Mouse (Mus musculus) neural tube, embryonic 12.5 days (tissue): ENCODE results near the gene Nsd2. TPM values are rescaled to one million over a fixed set of nuclear protein-coding genes. Genes with fewer than 3 reads are reported as not detected.

Experiments
- ATAC-seq: fragments of 200-750 bp; cut with Nextera tagmentation; 2 replicates; pipeline ENCODE4 v1.8.0; 2017; ENCODE audit warnings: low read depth, mild to moderate bottlenecking, moderate TSS enrichment, moderate library complexity; ENCODE audit not compliant: low FRiP score
- H3K27ac ChIP-seq: fragments of 300-500 bp; sonication (generic); 2 replicates; pipeline ENCODE4 v1.5.1; 2016
- H3K27me3 ChIP-seq: fragments of 300-500 bp; sonication (generic); replicated peaks from 2 replicates; pipeline ENCODE4 v1.6.1; 2016; ENCODE audit warnings: mild to moderate bottlenecking
- H3K36me3 ChIP-seq: fragments of 300-500 bp; sonication (generic); 2 replicates; pipeline ENCODE4 v1.6.1; 2016; ENCODE audit warnings: mild to moderate bottlenecking
- H3K4me1 ChIP-seq: fragments of 300-500 bp; sonication (generic); 2 replicates; pipeline ENCODE4 v1.6.1; 2016
- H3K4me2 ChIP-seq: fragments of 300-500 bp; sonication (generic); replicated peaks from 2 replicates; pipeline ENCODE4 v1.6.1; 2016; ENCODE audit warnings: mild to moderate bottlenecking
- H3K4me3 ChIP-seq: fragments of 300-500 bp; sonication (generic); 2 replicates; pipeline ENCODE4 v1.5.1; 2016
- H3K9ac ChIP-seq: fragments of 300-500 bp; sonication (generic); 2 replicates; pipeline ENCODE4 v1.6.1; 2016; ENCODE audit warnings: mild to moderate bottlenecking
- H3K9me3 ChIP-seq: fragments of 300-500 bp; sonication (generic); 2 replicates; pipeline ENCODE4 v1.6.1; 2016; ENCODE audit warnings: mild to moderate bottlenecking
- WGBS: fragments of 180-500 bp; shearing (Covaris S2); methylation state at CpG from one replicate; pipeline ENCODE4 v1.1.7; 2016; 5-methylcytosine and 5-hydroxymethylcytosine counted together
- polyA plus RNA-seq: library from polyadenylated mRNA; unstranded; fragments of >200 nt; fragmentation: Nextera tagmentation; extraction: Ambion mirVana; gene quantifications from 2 replicates; pipeline ENCODE4 v1.2.1, GENCODE M21; 2016

The Nsd2 gene
- polyA plus RNA-seq, 1 experiment from 2014 or later = 91.2 TPM

DNA sequence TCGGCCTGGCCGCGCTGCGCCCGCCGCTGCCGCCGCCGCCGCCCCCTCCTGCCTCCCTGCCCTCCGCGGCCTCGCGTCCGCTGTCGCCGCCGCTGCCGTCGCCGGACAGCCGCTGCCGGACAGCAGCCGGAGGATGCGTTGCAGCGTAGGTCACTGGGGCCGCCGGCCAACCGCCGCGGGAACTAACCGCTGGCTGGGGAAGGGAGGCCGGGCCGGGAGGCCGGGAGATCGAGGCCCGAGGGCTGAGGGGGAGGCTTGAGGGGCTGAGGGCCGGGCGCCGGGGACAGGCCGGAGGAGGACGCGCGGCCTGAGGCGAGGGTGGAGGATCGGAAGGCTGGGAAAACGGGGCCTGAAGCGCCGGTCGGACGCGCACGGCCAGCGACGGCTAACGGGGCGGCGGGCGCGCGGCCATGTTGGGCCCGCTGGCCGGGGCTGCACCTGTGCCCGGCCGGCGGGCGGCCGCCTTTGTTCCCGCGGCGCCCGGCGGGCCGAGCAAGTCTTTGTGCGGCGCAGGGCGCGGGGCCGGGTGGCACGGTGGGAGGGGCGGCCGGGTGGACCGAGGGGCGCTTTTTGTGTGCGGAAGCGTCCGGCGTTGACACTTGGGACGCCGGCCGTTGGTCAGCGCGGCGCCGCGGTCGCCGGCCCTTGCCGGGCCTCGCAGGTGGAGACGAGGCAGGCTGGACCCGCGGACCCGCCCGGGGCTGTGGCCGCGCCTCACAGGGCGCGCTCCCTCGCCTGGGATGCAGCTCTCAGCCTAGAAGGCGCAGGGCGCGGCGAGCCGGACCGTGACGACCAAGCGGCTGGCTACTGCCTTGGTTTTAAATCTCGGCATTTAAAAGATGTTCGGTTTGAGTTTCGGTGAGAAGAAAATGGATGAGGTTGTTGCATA, 452 bp downstream of the Nsd2 start:
- Histone ChIP-seq H3K27ac (peak overlapping the region; percentile 99), H3K4me3 (peak overlapping the region; percentile 99), H3K4me1 (peaks cover 56% of the 10 kb centered on the region), H3K4me2 (peak overlapping the region; percentile 75), H3K9ac (peak overlapping the region; percentile 99), H3K27me3 (no peaks in the 10 kb centered on the region), H3K36me3 (0 out of 2 replicates have a peak, but pooled peaks cover 4% of the 10 kb centered on the region), H3K9me3 (no peaks in the 10 kb centered on the region)
- under 1% methylated on average over 114 of the region's 121 CpGs for WGBS
- peak; percentile 55 for ATAC-seq

GRCm38 (mm10) chr5:33821901-33822427, 1.4 kb downstream of the Nsd2 start:
- Histone ChIP-seq H3K27ac (no peak overlapping the region), H3K36me3 (0 out of 2 replicates have a peak, but pooled peaks cover 4% of the 10 kb centered on the region), H3K4me3 (peak overlapping the region; percentile 99), H3K4me2 (peak overlapping the region; percentile 75), H3K4me1 (peaks cover 59% of the 10 kb centered on the region), H3K9ac (peak overlapping the region; percentile 99), H3K27me3 (no peaks in the 10 kb centered on the region), H3K9me3 (no peaks in the 10 kb centered on the region)
- no peak for ATAC-seq
- WGBS = 41% methylated on average over 2 of the region's 2 CpGs

DNA sequence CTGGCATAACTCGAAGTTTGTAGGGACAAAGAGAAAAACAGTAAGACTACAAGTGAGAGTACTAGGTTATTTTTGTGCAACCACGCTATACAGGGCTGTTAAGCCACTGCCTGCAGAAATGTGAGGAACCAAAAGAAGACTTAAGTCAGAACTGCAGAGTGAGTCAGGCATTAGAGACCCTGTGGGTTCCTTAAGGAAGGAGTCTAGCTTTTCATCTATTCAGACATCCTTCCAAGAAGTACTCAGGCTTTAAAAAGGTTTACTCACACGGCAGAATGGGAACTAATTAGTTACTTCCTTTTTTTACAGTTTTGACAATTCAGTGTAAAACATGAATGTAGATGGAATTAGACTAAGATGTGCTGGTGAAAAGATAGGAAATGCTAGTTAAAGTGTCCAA, 1.9 kb downstream of the Nsd2 start:
- H3K9me3 ChIP-seq = no peaks in the 10 kb centered on the region
- H3K4me1 ChIP-seq = peaks cover 59% of the 10 kb centered on the region
- 0 out of 2 replicates have a peak, but pooled peaks cover 4% of the 10 kb centered on the region for H3K36me3 ChIP-seq
- peak overlapping the region; percentile 99 for H3K4me3 ChIP-seq
- peak overlapping the region; percentile 75 for H3K4me2 ChIP-seq
- no peak for ATAC-seq
- H3K27me3 ChIP-seq = no peaks in the 10 kb centered on the region
- WGBS = 35% methylated on average over 3 of the region's 3 CpGs
- H3K27ac ChIP-seq = no peak overlapping the region
- peak overlapping the region; percentile 99 for H3K9ac ChIP-seq

DNA sequence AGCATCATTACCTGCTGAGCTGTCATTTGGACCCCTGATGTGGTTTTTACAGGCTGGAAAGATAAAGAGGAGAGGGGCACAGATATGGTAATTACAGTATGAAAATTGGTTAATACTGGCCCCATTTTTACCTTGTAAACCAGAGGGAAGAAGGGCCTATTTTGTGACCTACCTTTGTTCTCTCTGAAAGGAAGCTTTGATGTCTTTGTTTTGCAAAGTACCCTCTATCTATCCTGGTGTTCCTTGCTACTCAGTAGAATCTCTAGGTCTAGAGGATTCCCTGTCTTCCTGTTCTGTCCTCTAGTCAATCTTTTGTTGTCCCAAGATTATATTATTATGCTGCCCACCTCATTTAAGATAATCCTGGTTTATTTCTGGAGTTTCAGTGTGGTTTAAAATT, 5.5 kb downstream of the Nsd2 start:
- Histone ChIP-seq H3K4me1 (peaks cover 40% of the 10 kb centered on the region), H3K4me2 (no peak overlapping the region; the same call in 1 of the 2 replicates), H3K4me3 (no peak overlapping the region), H3K36me3 (0 out of 2 replicates have a peak, but pooled peaks cover 9% of the 10 kb centered on the region), H3K9ac (no peak overlapping the region), H3K27me3 (no peaks in the 10 kb centered on the region), H3K27ac (no peak overlapping the region), H3K9me3 (no peaks in the 10 kb centered on the region)
- ATAC-seq = no peak

DNA sequence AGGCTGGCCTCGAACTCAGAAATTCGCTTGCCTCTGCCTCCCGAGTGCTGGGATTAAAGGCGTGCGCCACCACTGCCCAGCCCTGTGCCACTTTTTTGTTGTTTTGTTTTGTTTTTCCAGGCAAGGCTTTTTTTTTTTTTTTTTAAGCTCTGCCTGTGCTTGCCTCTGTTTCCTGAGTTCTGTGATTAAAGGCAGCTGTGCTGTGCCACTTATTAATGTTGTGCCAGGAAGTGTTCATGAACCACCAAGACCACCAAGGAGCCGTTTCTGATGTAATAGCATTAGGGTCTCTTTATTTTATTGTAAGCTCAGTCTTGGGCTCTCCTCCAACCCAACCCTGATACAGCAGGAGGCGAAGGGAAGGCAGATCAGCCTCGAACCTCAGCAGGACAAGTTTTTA, 7.6 kb downstream of the Nsd2 start:
- H3K27ac ChIP-seq = no peak overlapping the region
- H3K4me2 ChIP-seq = no peak overlapping the region
- ATAC-seq = no peak
- peaks cover 11% of the 10 kb centered on the region; the same call in 1 of the 2 replicates for H3K36me3 ChIP-seq
- peaks cover 28% of the 10 kb centered on the region for H3K4me1 ChIP-seq
- H3K9me3 ChIP-seq = no peaks in the 10 kb centered on the region
- WGBS = 88% methylated on average over 8 of the region's 8 CpGs
- no peaks in the 10 kb centered on the region for H3K27me3 ChIP-seq
- no peak overlapping the region for H3K4me3 ChIP-seq
- H3K9ac ChIP-seq = no peak overlapping the region

- Histone ChIP-seq H3K27me3 (no peaks in the 10 kb centered on the region), H3K4me3 (no peak overlapping the region), H3K4me2 (no peak overlapping the region), H3K27ac (no peak overlapping the region), H3K4me1 (peaks cover 12% of the 10 kb centered on the region), H3K9me3 (no peaks in the 10 kb centered on the region), H3K36me3 (peaks cover 6% of the 10 kb centered on the region; the same call in 1 of the 2 replicates), H3K9ac (no peak overlapping the region)
- no peak for ATAC-seq
- WGBS = 94% methylated on average over 3 of the region's 3 CpGs
These were observed 9.4 kb downstream of the Nsd2 start for GRCm38 (mm10) chr5:33829958-33830357.

GRCm38 (mm10) chr5:33830832-33831231, 10.3 kb downstream of the Nsd2 start:
- peaks cover 4% of the 10 kb centered on the region for H3K4me1 ChIP-seq
- H3K27me3 ChIP-seq = no peaks in the 10 kb centered on the region
- no peak for ATAC-seq
- no peak overlapping the region for H3K4me2 ChIP-seq
- no peaks in the 10 kb centered on the region for H3K9me3 ChIP-seq
- 82% methylated on average over 1 of the region's 1 CpGs for WGBS
- H3K36me3 ChIP-seq = peaks cover 6% of the 10 kb centered on the region; the same call in 1 of the 2 replicates
- no peak overlapping the region for H3K4me3 ChIP-seq
- H3K9ac ChIP-seq = no peak overlapping the region
- H3K27ac ChIP-seq = no peak overlapping the region

- Histone ChIP-seq H3K27ac (no peak overlapping the region), H3K4me3 (no peak overlapping the region), H3K9ac (no peak overlapping the region), H3K27me3 (no peaks in the 10 kb centered on the region), H3K4me2 (no peak overlapping the region), H3K4me1 (no peaks in the 10 kb centered on the region), H3K36me3 (peaks cover 28% of the 10 kb centered on the region), H3K9me3 (no peaks in the 10 kb centered on the region)
- 91% methylated on average over 1 of the region's 1 CpGs for WGBS
- no peak for ATAC-seq
These were observed 20.8 kb downstream of the Nsd2 start for GRCm38 (mm10) chr5:33841331-33841730.

DNA sequence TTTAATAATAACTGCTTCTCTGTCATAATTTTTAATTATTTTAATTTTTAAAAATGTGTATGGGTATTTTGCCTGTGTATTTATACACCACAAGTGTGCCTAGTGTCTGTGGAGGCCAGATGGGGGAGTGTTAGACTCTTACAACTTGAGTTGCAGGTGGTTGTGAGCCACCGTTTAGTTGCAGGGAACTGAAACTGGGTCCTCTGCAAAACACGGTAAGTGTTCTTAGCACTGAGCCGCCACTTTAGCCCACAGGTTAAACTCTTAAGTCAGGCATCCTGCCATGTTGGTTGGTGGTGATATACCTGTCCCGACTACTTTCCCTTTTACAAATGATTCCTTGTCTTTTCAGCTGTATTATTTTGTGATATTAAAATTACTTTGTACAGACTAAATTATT, 22.0 kb downstream of the Nsd2 start:
- Histone ChIP-seq H3K4me2 (no peak overlapping the region), H3K9me3 (no peaks in the 10 kb centered on the region), H3K9ac (no peak overlapping the region), H3K4me1 (no peaks in the 10 kb centered on the region), H3K36me3 (peaks cover 34% of the 10 kb centered on the region), H3K4me3 (no peak overlapping the region), H3K27me3 (no peaks in the 10 kb centered on the region), H3K27ac (no peak overlapping the region)
- 91% methylated on average over 4 of the region's 4 CpGs for WGBS
- ATAC-seq = no peak

DNA sequence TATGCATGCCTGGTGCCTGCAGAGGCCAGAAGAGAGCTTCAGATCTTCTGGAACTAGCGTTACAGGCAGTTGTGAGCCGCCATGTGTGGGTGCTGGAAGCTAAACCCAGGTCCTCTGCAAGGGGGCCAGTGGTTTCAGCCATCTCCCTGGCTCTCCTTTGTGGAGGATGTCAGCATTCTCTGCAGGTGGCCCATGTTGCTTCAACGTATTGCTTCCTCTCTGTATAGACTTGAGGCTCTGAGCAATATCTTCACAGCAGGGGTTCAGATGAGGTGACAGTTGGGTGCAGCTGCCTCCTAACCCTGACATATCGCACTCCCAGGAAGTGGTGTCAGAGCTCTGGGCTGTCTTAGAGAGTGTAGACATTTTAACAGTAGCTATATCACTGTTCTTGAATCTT, 30.9 kb downstream of the Nsd2 start:
- Histone ChIP-seq H3K27ac (no peak overlapping the region), H3K36me3 (peaks cover 35% of the 10 kb centered on the region), H3K4me3 (no peak overlapping the region), H3K4me1 (no peaks in the 10 kb centered on the region), H3K27me3 (no peaks in the 10 kb centered on the region), H3K9ac (no peak overlapping the region), H3K4me2 (no peak overlapping the region), H3K9me3 (no peaks in the 10 kb centered on the region)
- WGBS = 84% methylated on average over 4 of the region's 4 CpGs
- ATAC-seq = no peak

DNA sequence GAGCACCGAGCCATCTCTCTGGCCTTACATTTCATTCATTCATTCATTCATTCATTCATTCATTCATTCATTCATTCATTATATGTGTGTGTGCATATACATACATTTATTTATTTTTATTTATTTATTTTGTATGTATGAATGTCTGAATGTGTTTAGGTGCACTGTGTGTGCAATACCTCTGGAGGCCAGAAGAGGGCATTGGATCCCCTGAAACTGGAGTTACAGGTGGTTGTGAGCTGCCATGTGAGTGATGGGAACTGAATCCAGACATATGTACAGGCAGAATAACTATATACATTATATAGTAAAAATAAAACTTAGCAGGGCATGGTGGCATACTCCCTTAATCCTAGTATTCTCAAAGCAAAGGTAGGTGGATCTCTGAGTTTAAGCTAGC, 32.6 kb downstream of the Nsd2 start:
- Histone ChIP-seq H3K4me1 (no peaks in the 10 kb centered on the region), H3K9ac (no peak overlapping the region), H3K4me2 (no peak overlapping the region), H3K9me3 (no peaks in the 10 kb centered on the region), H3K4me3 (no peak overlapping the region), H3K27me3 (no peaks in the 10 kb centered on the region), H3K27ac (no peak overlapping the region), H3K36me3 (peaks cover 43% of the 10 kb centered on the region)
- WGBS = 100% methylated on average over 1 of the region's 1 CpGs
- ATAC-seq = no peak

GRCm38 (mm10) chr5:33854019-33854418, 33.5 kb downstream of the Nsd2 start:
- H3K9ac ChIP-seq = no peak overlapping the region
- H3K4me1 ChIP-seq = no peaks in the 10 kb centered on the region
- no peak overlapping the region for H3K27ac ChIP-seq
- no peaks in the 10 kb centered on the region for H3K27me3 ChIP-seq
- peaks cover 52% of the 10 kb centered on the region for H3K36me3 ChIP-seq
- no peak overlapping the region for H3K4me2 ChIP-seq
- ATAC-seq = no peak
- 81% methylated on average over 2 of the region's 2 CpGs for whole genome bisulfite sequencing
- no peak overlapping the region for H3K4me3 ChIP-seq
- no peaks in the 10 kb centered on the region for H3K9me3 ChIP-seq
